In the genomic region with DNA sequence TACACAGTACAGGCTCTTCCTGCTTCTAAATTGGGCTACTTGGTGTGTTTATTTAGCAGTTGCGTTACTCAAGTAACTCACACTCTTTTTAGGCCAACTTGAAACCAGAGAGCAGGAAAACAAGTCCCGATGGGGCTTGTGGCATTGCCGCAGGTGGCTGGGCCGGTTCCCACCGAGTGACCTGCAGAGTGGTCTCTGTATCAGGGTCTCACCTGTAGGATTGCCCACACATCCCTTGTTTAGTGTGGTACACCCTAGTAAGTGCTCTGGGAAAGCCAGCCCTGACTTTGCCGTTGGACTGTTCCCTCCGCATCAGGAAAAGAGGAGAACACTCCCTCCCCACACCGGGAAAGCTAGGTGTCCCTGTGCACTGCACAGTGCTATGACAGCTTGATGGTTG, we compare ENCODE assay signal across 24 mouse cellular contexts. TPM values are rescaled to one million over a fixed set of nuclear protein-coding genes. Genes with fewer than 3 reads are reported as not detected.
"Had no signal": no experiment of that assay in that cellular context is flagged by ENCODE, and none has a peak within 500 bp of the region (broad histone marks: within the 10 kb centered on the region; RNA-seq: fewer than 3 reads in every experiment).

No protein-coding gene starts in this region.

- H3K36me3 ChIP-seq: limb, embryonic 13.5 days; liver, embryonic 12.5 days; neural tube, embryonic 13.5 days; stomach, embryonic 15.5 days had no signal

- H3K4me1 ChIP-seq: kidney, embryonic 15.5 days; midbrain, embryonic 12.5 days; neural tube, embryonic 13.5 days; stomach, embryonic 15.5 days had no signal

- H3K27me3 ChIP-seq: kidney, embryonic 15.5 days; limb, embryonic 13.5 days; liver, embryonic 12.5 days; midbrain, embryonic 12.5 days; neural tube, embryonic 13.5 days; stomach, embryonic 15.5 days had no signal

- H3K9ac ChIP-seq: kidney, embryonic 15.5 days; limb, embryonic 13.5 days; liver, embryonic 12.5 days; lung, embryonic 14.5 days; midbrain, embryonic 12.5 days; neural tube, embryonic 13.5 days; stomach, embryonic 15.5 days had no signal

- DNase-seq: kidney, postnatal 14 days; left cerebral cortex, postnatal 4 days; lung, embryonic 14.5 days; lung, postnatal 10 days; retina, postnatal 1 day; right cerebral cortex, postnatal 4 days; thymus, adult 2 months; thymus, postnatal 36 days had no signal

- H3K4me3 ChIP-seq: kidney, embryonic 15.5 days; limb, embryonic 13.5 days; liver, embryonic 12.5 days; midbrain, embryonic 12.5 days; neural tube, embryonic 13.5 days; stomach, embryonic 15.5 days had no signal

- H3K27ac ChIP-seq: kidney, embryonic 15.5 days; limb, embryonic 13.5 days; liver, embryonic 12.5 days; midbrain, embryonic 12.5 days; neural tube, embryonic 13.5 days; stomach, embryonic 15.5 days had no signal

RNA-seq across cellular contexts. Expression of gene Pygo1, which starts 23.4 kb away (rescaled TPM):
- total RNA-seq: megakaryocyte-erythroid progenitor cell, adult 5-6 weeks had no signal

RNA-seq across cellular contexts. Expression of gene Dyx1c1, which starts 56.5 kb away (rescaled TPM):
- total RNA-seq: megakaryocyte-erythroid progenitor cell, adult 5-6 weeks had no signal

RNA-seq across cellular contexts. Expression of gene Gm44503, which starts 56.6 kb away (rescaled TPM):
- total RNA-seq: layer of hippocampus, adult 8-10 months; layer of hippocampus, postnatal 14 days; left cerebral cortex, adult 18-20 months; left cerebral cortex, postnatal 10 days; megakaryocyte-erythroid progenitor cell, adult 5-6 weeks had no signal
- polyA plus RNA-seq: kidney, embryonic 15.5 days; large intestine, adult 2 months; limb, embryonic 13.5 days; liver, embryonic 16.5 days; lung, embryonic 14.5 days; midbrain, embryonic 12.5 days; midbrain, embryonic 16.5 days; neural tube, embryonic 13.5 days; spleen, adult 2 months; stomach, embryonic 15.5 days; testis, adult 2 months; thymus, adult 2 months had no signal
